Mouse (Mus musculus): ENCODE measurements around the gene Med18. TPM values are rescaled to one million over a fixed set of nuclear protein-coding genes. Genes with fewer than 3 reads are reported as not detected.
"Not testable (repeated sequence)": the region's sequence is repeated elsewhere in the genome, so short reads cannot be mapped to it uniquely, and the experiment has no call there.

The Med18 gene
- total and polyA plus RNA-seq, 3 experiments: 13.4 to 32.9 TPM; not detected in 1

- H3K4me3 ChIP-seq (ENCODE audit: control insufficient read depth in 1 of 2, insufficient read depth in 1 of 2, low read depth in 2 of 2, low read length in 2 of 2); H3K27me3 ChIP-seq (ENCODE audit: control insufficient read depth in 1 of 2, insufficient read depth in 2 of 2, low read length in 2 of 2); H3K9me3 ChIP-seq (replicated peaks; ENCODE audit: insufficient read depth, low read length); DNase-seq (ENCODE audit: low read depth, low spot score); H3K79me2 ChIP-seq (ENCODE audit: control insufficient read depth, insufficient read depth, low read length, poor library complexity); H3K27ac ChIP-seq (ENCODE audit: control insufficient read depth, low read depth, low read length); H3K4me1 ChIP-seq (ENCODE audit: control insufficient read depth in 1 of 2, insufficient read depth in 2 of 2, low read length in 2 of 2); H3K9ac ChIP-seq (ENCODE audit: control insufficient read depth, low read depth, low read length, poor library complexity, severe bottlenecking): not testable (repeated sequence)
- TF ChIP-seq ZNF384 (IDR thresholded peaks at IDR 0.05; ENCODE audit: low read depth, low read length): peak; percentile 71
- peaks cover 0 to 13% of the 10 kb centered on the region in 2 experiments; a peak in 2 of 4 replicates for H3K36me3 ChIP-seq (ENCODE audit: control insufficient read depth in 1 of 2, insufficient read depth in 2 of 2, low read length in 2 of 2)
These were observed 50.5 kb downstream of the Med18 start for GRCm38 (mm10) chr4:132413257-132413656.

- Histone ChIP-seq H3K27ac (ENCODE audit: control insufficient read depth, low read depth, low read length) (no peak overlapping the region), H3K27me3 (ENCODE audit: control insufficient read depth in 1 of 2, insufficient read depth in 2 of 2, low read length in 2 of 2) (no peaks in the 10 kb centered on the region), H3K4me3 (ENCODE audit: control insufficient read depth in 1 of 2, insufficient read depth in 1 of 2, low read depth in 2 of 2, low read length in 2 of 2) (no peak overlapping the region), H3K36me3 (ENCODE audit: control insufficient read depth in 1 of 2, insufficient read depth in 2 of 2, low read length in 2 of 2) (peaks cover 0 to 13% of the 10 kb centered on the region in 2 experiments; a peak in 3 of 4 replicates), H3K4me1 (ENCODE audit: control insufficient read depth in 1 of 2, insufficient read depth in 2 of 2, low read length in 2 of 2) (peaks cover 3 to 7% of the 10 kb centered on the region in 2 experiments), H3K9ac (ENCODE audit: control insufficient read depth, low read depth, low read length, poor library complexity, severe bottlenecking) (no peak overlapping the region), H3K79me2 (ENCODE audit: control insufficient read depth, insufficient read depth, low read length, poor library complexity) (0 out of 2 replicates have a peak, but pooled peaks cover 3% of the 10 kb centered on the region), H3K9me3 (replicated peaks; ENCODE audit: insufficient read depth, low read length) (no peaks in the 10 kb centered on the region)
- DNase-seq (ENCODE audit: low read depth, low spot score): peak; percentile 74
- 0 out of 2 replicates have a peak, but pooled peaks have one; percentile 49 for TF ChIP-seq MYC (IDR thresholded peaks at IDR 0.05; ENCODE audit: low read depth, low read length)
- peak; percentile 94 for TF ChIP-seq RAD21 (IDR thresholded peaks at IDR 0.05; ENCODE audit: low read depth, low read length)
- no peak for TF ChIP-seq ZMIZ1 (IDR thresholded peaks at IDR 0.05; ENCODE audit: low read depth, low read length)
- no peak for TF ChIP-seq MEF2A (IDR thresholded peaks at IDR 0.05; ENCODE audit: extremely low read depth, insufficient replicate concordance, low read depth, low read length, poor library complexity, severe bottlenecking)
- no peak for TF ChIP-seq POLR2AphosphoS2 (IDR thresholded peaks at IDR 0.05; ENCODE audit: low read length)
- TF ChIP-seq UBTF (IDR thresholded peaks at IDR 0.05; ENCODE audit: borderline replicate concordance, insufficient read depth, low read depth, low read length): no peak
- TF ChIP-seq KAT2A (conservative IDR thresholded peaks at IDR 0.05; ENCODE audit: low read depth, low read length): no peak
- no peak for TF ChIP-seq NELFE (IDR thresholded peaks at IDR 0.05; ENCODE audit: low read depth, low read length)
- no peak for TF ChIP-seq RCOR1 (IDR thresholded peaks at IDR 0.05; ENCODE audit: low read depth, low read length)
- no peak for TF ChIP-seq CHD2 (IDR thresholded peaks at IDR 0.05; ENCODE audit: low read length)
- TF ChIP-seq NRF1 (IDR thresholded peaks at IDR 0.05; ENCODE audit: insufficient read depth, low read depth, low read length, poor library complexity, severe bottlenecking): no peak
- TF ChIP-seq MYB (IDR thresholded peaks at IDR 0.05; ENCODE audit: low read depth, low read length): no peak
- no peak for TF ChIP-seq ZNF384 (IDR thresholded peaks at IDR 0.05; ENCODE audit: low read depth, low read length)
- 0 out of 4 replicates have a peak, but pooled peaks of 1 of the 2 experiments have one; percentile 13 for TF ChIP-seq EP300 (IDR thresholded peaks at IDR 0.05; ENCODE audit: low read depth in 1 of 2, low read length in 2 of 2)
- TF ChIP-seq ZKSCAN1 (IDR thresholded peaks at IDR 0.05; ENCODE audit: low read depth, low read length): no peak
- TF ChIP-seq SMC3 (IDR thresholded peaks at IDR 0.05; ENCODE audit: low read depth, low read length): peak; percentile 81
- peak; percentile 53 to 93 (median 66) for TF ChIP-seq CTCF (IDR thresholded peaks at IDR 0.05 in 2 of 3, conservative IDR thresholded peaks at IDR 0.05 in 1 of 3; ENCODE audit: control insufficient read depth in 1 of 3, insufficient read depth in 1 of 3, low read depth in 2 of 3, low read length in 3 of 3, poor library complexity in 1 of 3, severe bottlenecking in 1 of 3)
- TF ChIP-seq GABPA (IDR thresholded peaks at IDR 0.05; ENCODE audit: low read depth, low read length): no peak
- TF ChIP-seq TAL1 (IDR thresholded peaks at IDR 0.05; ENCODE audit: low read length): no peak
- no peak for TF ChIP-seq MAFK (IDR thresholded peaks at IDR 0.05; ENCODE audit: borderline replicate concordance, low read depth, low read length)
- TF ChIP-seq ELF1 (IDR thresholded peaks at IDR 0.05; ENCODE audit: low read depth, low read length): no peak
- TF ChIP-seq TBP (IDR thresholded peaks at IDR 0.05; ENCODE audit: low read depth, low read length): no peak
- peak; percentile 80 for TF ChIP-seq ZC3H11A (IDR thresholded peaks at IDR 0.05; ENCODE audit: low read depth, low read length)
- no peak; the same call in 1 of the 2 replicates for TF ChIP-seq TCF12 (IDR thresholded peaks at IDR 0.05; ENCODE audit: low read depth, low read length)
- TF ChIP-seq SIN3A (IDR thresholded peaks at IDR 0.05; ENCODE audit: low read length): peak; percentile 71
- TF ChIP-seq USF1 (IDR thresholded peaks at IDR 0.05; ENCODE audit: low read depth, low read length): no peak
- no peak for TF ChIP-seq JUND (IDR thresholded peaks at IDR 0.05; ENCODE audit: low read depth, low read length)
- TF ChIP-seq BHLHE40 (IDR thresholded peaks at IDR 0.05; ENCODE audit: borderline replicate concordance, low read depth, low read length): no peak
These were observed 52.2 kb downstream of the Med18 start for GRCm38 (mm10) chr4:132411322-132412094.
